Mouse (Mus musculus): ENCODE results near the gene Ylpm1. TPM values are rescaled to one million over a fixed set of nuclear protein-coding genes. Genes with fewer than 3 reads are reported as not detected.

The Ylpm1 gene
- polyA plus RNA-seq, 1 experiment from 2014 or later: 21.1 TPM

- H3K27me3 ChIP-seq (replicated peaks): no peaks in the 10 kb centered on the region
- no peak for ATAC-seq (ENCODE audit: insufficient number of reproducible peaks, low FRiP score)
- peaks cover 16% of the 10 kb centered on the region for H3K4me1 ChIP-seq (replicated peaks)
- peak overlapping the region; percentile 85 for H3K4me3 ChIP-seq
- no peaks in the 10 kb centered on the region for H3K9me3 ChIP-seq (replicated peaks)
- peak overlapping the region; percentile 8; the same call in 1 of the 2 replicates for H3K27ac ChIP-seq (ENCODE audit: poor library complexity, severe bottlenecking)
- H3K36me3 ChIP-seq: peaks cover 22% of the 10 kb centered on the region
- H3K9ac ChIP-seq: peak overlapping the region; percentile 89
- WGBS: 21% methylated on average over 15 of the region's 15 CpGs
- H3K4me2 ChIP-seq: peak overlapping the region; percentile 91
Measured at GRCm38 (mm10) chr12:84969656-84970427, 26.3 kb upstream of the Ylpm1 start.

- Histone ChIP-seq H3K27ac (ENCODE audit: poor library complexity, severe bottlenecking) (peak within 1 kb of the TSS; percentile 8; the same call in 1 of the 2 replicates), H3K4me1 (replicated peaks) (peaks cover 16% of the 10 kb centered on the region), H3K36me3 (peaks cover 26% of the 10 kb centered on the region), H3K4me3 (peak within 1 kb of the TSS; percentile 85), H3K9ac (peak within 1 kb of the TSS; percentile 89), H3K4me2 (peak within 1 kb of the TSS; percentile 91), H3K27me3 (replicated peaks) (no peaks in the 10 kb centered on the region), H3K9me3 (replicated peaks) (no peaks in the 10 kb centered on the region)
- WGBS: under 1% methylated on average over 42 of the region's 42 CpGs
- peak; percentile 88 for ATAC-seq (ENCODE audit: insufficient number of reproducible peaks, low FRiP score)
Measured at GRCm38 (mm10) chr12:84970428-84971096, 25.6 kb upstream of the Ylpm1 start, which contains the start of the genes Fcf1 and Arel1. Gene Fcf1 (plus strand): TSS chr12:84970897. Gene Arel1 (minus strand): TSS chr12:84970900.

- peaks cover 86% of the 10 kb centered on the region for H3K36me3 ChIP-seq
- no peak overlapping the region for H3K4me3 ChIP-seq
- WGBS: 86% methylated on average over 2 of the region's 2 CpGs
- no peaks in the 10 kb centered on the region for H3K27me3 ChIP-seq (replicated peaks)
- H3K9me3 ChIP-seq (replicated peaks): no peaks in the 10 kb centered on the region
- H3K4me1 ChIP-seq (replicated peaks): no peaks in the 10 kb centered on the region
- no peak for ATAC-seq (ENCODE audit: insufficient number of reproducible peaks, low FRiP score)
- H3K9ac ChIP-seq: no peak overlapping the region
- no peak overlapping the region for H3K27ac ChIP-seq (ENCODE audit: poor library complexity, severe bottlenecking)
- H3K4me2 ChIP-seq: no peak overlapping the region
Measured at GRCm38 (mm10) chr12:84979264-84979862, 16.8 kb upstream of the Ylpm1 start.

- WGBS: 60% methylated on average over 4 of the region's 4 CpGs
- Histone ChIP-seq H3K9me3 (replicated peaks) (no peaks in the 10 kb centered on the region), H3K4me1 (replicated peaks) (no peaks in the 10 kb centered on the region), H3K4me2 (no peak overlapping the region), H3K27me3 (replicated peaks) (peaks cover 3% of the 10 kb centered on the region; the same call in 1 of the 2 replicates), H3K36me3 (peaks cover 5% of the 10 kb centered on the region), H3K9ac (no peak overlapping the region), H3K4me3 (no peak overlapping the region), H3K27ac (ENCODE audit: poor library complexity, severe bottlenecking) (no peak overlapping the region)
- ATAC-seq (ENCODE audit: insufficient number of reproducible peaks, low FRiP score): no peak
Measured at GRCm38 (mm10) chr12:84989456-84989855, 6.7 kb upstream of the Ylpm1 start.

- no peak for ATAC-seq (ENCODE audit: insufficient number of reproducible peaks, low FRiP score)
- H3K27ac ChIP-seq (ENCODE audit: poor library complexity, severe bottlenecking): no peak overlapping the region
- no peak overlapping the region for H3K4me2 ChIP-seq
Measured at GRCm38 (mm10) chr12:84995112-84995761, 884 bp upstream of the Ylpm1 start.

GRCm38 (mm10) chr12:84996501-84997398 lies 629 bp downstream of the Ylpm1 start:
- H3K4me1 ChIP-seq (replicated peaks): peaks cover 19% of the 10 kb centered on the region
- peak overlapping the region; percentile 85 for H3K27ac ChIP-seq (ENCODE audit: poor library complexity, severe bottlenecking)
- peak overlapping the region; percentile 94 for H3K9ac ChIP-seq
- ATAC-seq (ENCODE audit: insufficient number of reproducible peaks, low FRiP score): peak; percentile 62
- H3K9me3 ChIP-seq (replicated peaks): no peaks in the 10 kb centered on the region
- H3K27me3 ChIP-seq (replicated peaks): no peaks in the 10 kb centered on the region
- 0 out of 2 replicates have a peak, but pooled peaks cover 3% of the 10 kb centered on the region for H3K36me3 ChIP-seq
- H3K4me3 ChIP-seq: peak overlapping the region; percentile 93
- H3K4me2 ChIP-seq: peak overlapping the region; percentile 97
- under 1% methylated on average over 44 of the region's 44 CpGs for WGBS

More at GRCm38 (mm10) chr12:84995112-84995761, 884 bp upstream of the Ylpm1 start:
- H3K9me3 ChIP-seq (replicated peaks): no peaks in the 10 kb centered on the region
- WGBS: 89% methylated on average over 9 of the region's 9 CpGs
- H3K27me3 ChIP-seq (replicated peaks): peaks cover 3% of the 10 kb centered on the region; the same call in 1 of the 2 replicates
- H3K36me3 ChIP-seq: 0 out of 2 replicates have a peak, but pooled peaks cover 3% of the 10 kb centered on the region
- H3K4me1 ChIP-seq (replicated peaks): peaks cover 19% of the 10 kb centered on the region
- no peak overlapping the region for H3K9ac ChIP-seq
- peak overlapping the region; percentile 93; the same call in 1 of the 2 replicates for H3K4me3 ChIP-seq

GRCm38 (mm10) chr12:84999053-84999452 lies 2.9 kb downstream of the Ylpm1 start:
- H3K4me1 ChIP-seq (replicated peaks): peaks cover 19% of the 10 kb centered on the region
- H3K27ac ChIP-seq (ENCODE audit: poor library complexity, severe bottlenecking): no peak overlapping the region
- no peaks in the 10 kb centered on the region for H3K27me3 ChIP-seq (replicated peaks)
- no peak overlapping the region for H3K9ac ChIP-seq
- H3K4me3 ChIP-seq: 0 out of 2 replicates have a peak overlapping the region, but pooled peaks have one; percentile 6
- peaks cover 13% of the 10 kb centered on the region; the same call in 1 of the 2 replicates for H3K36me3 ChIP-seq
- no peak for ATAC-seq (ENCODE audit: insufficient number of reproducible peaks, low FRiP score)
- H3K4me2 ChIP-seq: peak overlapping the region; percentile 65
- no peaks in the 10 kb centered on the region for H3K9me3 ChIP-seq (replicated peaks)

- no peaks in the 10 kb centered on the region for H3K9me3 ChIP-seq (replicated peaks)
- no peak overlapping the region for H3K9ac ChIP-seq
- peaks cover 16% of the 10 kb centered on the region for H3K36me3 ChIP-seq
- H3K4me2 ChIP-seq: no peak overlapping the region
- H3K27ac ChIP-seq (ENCODE audit: poor library complexity, severe bottlenecking): no peak overlapping the region
- no peak overlapping the region for H3K4me3 ChIP-seq
- no peaks in the 10 kb centered on the region for H3K27me3 ChIP-seq (replicated peaks)
- ATAC-seq (ENCODE audit: insufficient number of reproducible peaks, low FRiP score): no peak
- 97% methylated on average over 1 of the region's 1 CpGs for WGBS
- peaks cover 3% of the 10 kb centered on the region; the same call in 1 of the 2 replicates for H3K4me1 ChIP-seq (replicated peaks)
Measured at GRCm38 (mm10) chr12:85006206-85006605, 10.1 kb downstream of the Ylpm1 start.

GRCm38 (mm10) chr12:85007021-85007420 lies 10.9 kb downstream of the Ylpm1 start:
- no peaks in the 10 kb centered on the region for H3K27me3 ChIP-seq (replicated peaks)
- H3K4me2 ChIP-seq: no peak overlapping the region
- H3K27ac ChIP-seq (ENCODE audit: poor library complexity, severe bottlenecking): no peak overlapping the region
- no peak overlapping the region for H3K9ac ChIP-seq
- H3K4me1 ChIP-seq (replicated peaks): peaks cover 3% of the 10 kb centered on the region; the same call in 1 of the 2 replicates
- H3K4me3 ChIP-seq: no peak overlapping the region
- no peak for ATAC-seq (ENCODE audit: insufficient number of reproducible peaks, low FRiP score)
- H3K9me3 ChIP-seq (replicated peaks): peaks cover 4% of the 10 kb centered on the region; the same call in 1 of the 2 replicates
- H3K36me3 ChIP-seq: peaks cover 23% of the 10 kb centered on the region

GRCm38 (mm10) chr12:85009776-85010175 lies 13.7 kb downstream of the Ylpm1 start:
- no peak overlapping the region for H3K27ac ChIP-seq (ENCODE audit: poor library complexity, severe bottlenecking)
- peaks cover 3% of the 10 kb centered on the region; the same call in 1 of the 2 replicates for H3K4me1 ChIP-seq (replicated peaks)
- H3K9me3 ChIP-seq (replicated peaks): peaks cover 6% of the 10 kb centered on the region; the same call in 1 of the 2 replicates
- no peak overlapping the region for H3K9ac ChIP-seq
- no peak overlapping the region for H3K4me2 ChIP-seq
- 87% methylated on average over 1 of the region's 1 CpGs for WGBS
- peaks cover 38% of the 10 kb centered on the region for H3K36me3 ChIP-seq
- no peak for ATAC-seq (ENCODE audit: insufficient number of reproducible peaks, low FRiP score)
- no peak overlapping the region for H3K4me3 ChIP-seq
- no peaks in the 10 kb centered on the region for H3K27me3 ChIP-seq (replicated peaks)
